26 mouse cellular contexts compared by ENCODE assay signal in genomic region chr15:80297146-80297545, GRCm38 (mm10). TPM values are rescaled to one million over a fixed set of nuclear protein-coding genes. Genes with fewer than 3 reads are reported as not detected.
DNase-seq lines count a peak whose midpoint lies in the region; ATAC-seq and TF ChIP-seq lines count a peak whose summit lies in the region.
"Had no signal": no experiment of that assay in that cellular context is flagged by ENCODE, and none has a peak within 500 bp of the region (broad histone marks: within the 10 kb centered on the region; RNA-seq: fewer than 3 reads in every experiment).

No protein-coding gene starts in this region.

- H3K4me3 ChIP-seq in hindbrain, postnatal 0 days (ENCODE audit: low read length): no peak overlapping the region
- no peak overlapping the region for H3K4me3 ChIP-seq in hindbrain, embryonic 13.5 days
- no peak overlapping the region for H3K4me3 ChIP-seq in lung, embryonic 14.5 days (ENCODE audit: low read depth, low read length)
- H3K4me3 ChIP-seq: erythroblast, embryonic 14.5 days; hindbrain, embryonic 10.5 days; neural tube, embryonic 12.5 days had no signal

- no peaks in the 10 kb centered on the region for H3K27me3 ChIP-seq in hindbrain, postnatal 0 days (ENCODE audit: insufficient read depth, low read length)
- H3K27me3 ChIP-seq in hindbrain, embryonic 13.5 days: 0 out of 2 replicates have a peak, but pooled peaks cover 17% of the 10 kb centered on the region
- H3K27me3 ChIP-seq in lung, embryonic 14.5 days (ENCODE audit: insufficient read depth, low read length): no peaks in the 10 kb centered on the region
- H3K27me3 ChIP-seq: neural tube, embryonic 12.5 days; Patski had no signal

- no peaks in the 10 kb centered on the region for H3K4me1 ChIP-seq in hindbrain, postnatal 0 days (ENCODE audit: insufficient read depth, low read length)
- H3K4me1 ChIP-seq in hindbrain, embryonic 13.5 days (replicated peaks): no peaks in the 10 kb centered on the region
- H3K4me1 ChIP-seq in lung, embryonic 14.5 days (ENCODE audit: insufficient read depth): no peaks in the 10 kb centered on the region
- H3K4me1 ChIP-seq: hindbrain, embryonic 10.5 days; neural tube, embryonic 12.5 days had no signal

- no peaks in the 10 kb centered on the region for H3K36me3 ChIP-seq in hindbrain, postnatal 0 days (ENCODE audit: insufficient read depth, low read length)
- H3K36me3 ChIP-seq in hindbrain, embryonic 13.5 days: no peaks in the 10 kb centered on the region
- no peaks in the 10 kb centered on the region for H3K36me3 ChIP-seq in lung, embryonic 14.5 days (ENCODE audit: insufficient read depth)
- H3K36me3 ChIP-seq: hindbrain, embryonic 10.5 days; neural tube, embryonic 12.5 days had no signal

- H3K27ac ChIP-seq in hindbrain, postnatal 0 days: no peak overlapping the region
- H3K27ac ChIP-seq in hindbrain, embryonic 13.5 days: no peak overlapping the region
- no peak overlapping the region for H3K27ac ChIP-seq in lung, embryonic 14.5 days (ENCODE audit: low read depth)
- H3K27ac ChIP-seq: hindbrain, embryonic 10.5 days; neural tube, embryonic 12.5 days had no signal

- no peaks in the 10 kb centered on the region for H3K9me3 ChIP-seq in hindbrain, postnatal 0 days (ENCODE audit: low read length)
- H3K9me3 ChIP-seq in hindbrain, embryonic 13.5 days: no peaks in the 10 kb centered on the region; the same call in 1 of the 2 replicates
- H3K9me3 ChIP-seq in lung, embryonic 14.5 days (ENCODE audit: low read depth, low read length): peaks cover 5% of the 10 kb centered on the region; the same call in 1 of the 2 replicates
- H3K9me3 ChIP-seq: hindbrain, embryonic 10.5 days; neural tube, embryonic 12.5 days had no signal

- ATAC-seq in hindbrain, postnatal 0 days: no peak
- no peak for ATAC-seq in hindbrain, embryonic 13.5 days (ENCODE audit: low FRiP score)
- ATAC-seq in lung, embryonic 14.5 days (ENCODE audit: insufficient read depth): no peak
- ATAC-seq in megakaryocyte-erythroid progenitor cell, adult 5-6 weeks (replicated peaks; ENCODE audit: low FRiP score, low TSS enrichment, poor library complexity, severe bottlenecking): no peak
- ATAC-seq: forebrain, embryonic 14.5 days; Patski had no signal

- no peak overlapping the region for H3K9ac ChIP-seq in hindbrain, postnatal 0 days (replicated peaks; ENCODE audit: low read length)
- no peak overlapping the region for H3K9ac ChIP-seq in hindbrain, embryonic 13.5 days
- H3K9ac ChIP-seq in lung, embryonic 14.5 days: no peak overlapping the region
- H3K9ac ChIP-seq: neural tube, embryonic 12.5 days had no signal

- no peak overlapping the region for H3K4me2 ChIP-seq in hindbrain, postnatal 0 days (ENCODE audit: low read depth, low read length)
- H3K4me2 ChIP-seq in hindbrain, embryonic 13.5 days: no peak overlapping the region
- H3K4me2 ChIP-seq in lung, embryonic 14.5 days: no peak overlapping the region
- H3K4me2 ChIP-seq: neural tube, embryonic 12.5 days had no signal

- WGBS in hindbrain, postnatal 0 days: 100% methylated on average over 1 of the region's 1 CpGs
- WGBS in hindbrain, embryonic 13.5 days: 100% methylated on average over 1 of the region's 1 CpGs
- 97% methylated on average over 1 of the region's 1 CpGs for WGBS in lung, embryonic 14.5 days

- DNase-seq in hindbrain, postnatal 0 days (ENCODE audit: low spot score): no peak
- DNase-seq in lung, embryonic 14.5 days: no peak
- no peak for DNase-seq in lung, postnatal 4 days
- DNase-seq in ES-CJ7 (ENCODE audit: low read depth, low spot score): peak; percentile 29
- DNase-seq in induced T-regulatory cell, adult 2 months (ENCODE audit: low read depth): peak; percentile 43
- no peak for DNase-seq in adrenal gland, postnatal 10 days
- DNase-seq: cerebellum, adult 11 months; gastrocnemius, postnatal 10 days; heart, adult 18-20 months; kidney, postnatal 14 days; layer of hippocampus, adult 9-11 months; lung, adult 2 months; spleen, adult 18-20 months; thymus, postnatal 25 days had no signal

- peak; percentile 43 for TF ChIP-seq CTCF in hindbrain, postnatal 0 days (IDR thresholded peaks at IDR 0.05; ENCODE audit: low read depth)
- TF ChIP-seq CTCF in lung, embryonic 14.5 days (IDR thresholded peaks at IDR 0.05; ENCODE audit: low read depth): peak; percentile 46

RNA-seq across cellular contexts. Expression of gene Cacna1i, which starts 10.1 kb away (rescaled TPM):
- total RNA-seq in hindbrain, postnatal 0 days (2014; rRNA removed): 10.8 and 14.0 TPM in 2 replicates
- polyA plus RNA-seq in hindbrain, postnatal 0 days (2015; fragmentation: Nextera tagmentation; extraction: Ambion mirVana): 0.47 and 0.50 TPM in 2 replicates
- polyA plus RNA-seq in hindbrain, embryonic 13.5 days (2015; fragmentation: Nextera tagmentation; extraction: Ambion mirVana): 0.34 and 0.39 TPM in 2 replicates
- not detected in 2 replicates for polyA plus RNA-seq in lung, embryonic 14.5 days (2014; fragmentation: Nextera tagmentation; extraction: Ambion mirVana)
- 1 to 10 TPM in 1 of 2 experiments, under 1 TPM in 1; 0.27 to 1.1 TPM for total RNA-seq in adrenal gland, postnatal 10 days (2021)
- total RNA-seq in megakaryocyte-erythroid progenitor cell, adult 5-6 weeks (2014; fragmentation: Nextera tagmentation): not detected in 2 replicates
- not detected in 2 replicates for total RNA-seq in megakaryocyte-erythroid progenitor cell, adult 5-6 weeks (2017)
- total RNA-seq: megakaryocyte, adult 5-6 weeks had no signal
- polyA plus RNA-seq: embryonic facial prominence, embryonic 11.5 days; erythroblast, embryonic 14.5 days; heart, embryonic 16.5 days; intestine, embryonic 14.5 days; stomach, embryonic 16.5 days had no signal

RNA-seq across cellular contexts. Expression of gene Rps19bp1, which starts 33.0 kb away (rescaled TPM):
- total RNA-seq in hindbrain, postnatal 0 days (2014; rRNA removed): 29.0 and 51.6 TPM in 2 replicates
- 78.4 and 81.3 TPM in 2 replicates for polyA plus RNA-seq in hindbrain, postnatal 0 days (2015; fragmentation: Nextera tagmentation; extraction: Ambion mirVana)
- 74.7 and 75.9 TPM in 2 replicates for polyA plus RNA-seq in hindbrain, embryonic 13.5 days (2015; fragmentation: Nextera tagmentation; extraction: Ambion mirVana)
- 56.4 and 61.0 TPM in 2 replicates for polyA plus RNA-seq in lung, embryonic 14.5 days (2014; fragmentation: Nextera tagmentation; extraction: Ambion mirVana)
- 10 to 100 TPM; 33.0 to 37.6 TPM for total RNA-seq in adrenal gland, postnatal 10 days (2021)
- total RNA-seq in megakaryocyte-erythroid progenitor cell, adult 5-6 weeks (2014; fragmentation: Nextera tagmentation): 51.6 and 54.4 TPM in 2 replicates
- 28.7 and 36.3 TPM in 2 replicates for total RNA-seq in megakaryocyte-erythroid progenitor cell, adult 5-6 weeks (2017)

RNA-seq across cellular contexts. Expression of gene Atf4, which starts 42.2 kb away (rescaled TPM):
- 140 and 157 TPM in 2 replicates for total RNA-seq in hindbrain, postnatal 0 days (2014; rRNA removed)
- polyA plus RNA-seq in hindbrain, postnatal 0 days (2015; fragmentation: Nextera tagmentation; extraction: Ambion mirVana): 104 and 109 TPM in 2 replicates
- polyA plus RNA-seq in hindbrain, embryonic 13.5 days (2015; fragmentation: Nextera tagmentation; extraction: Ambion mirVana): 115 and 118 TPM in 2 replicates
- polyA plus RNA-seq in lung, embryonic 14.5 days (2014; fragmentation: Nextera tagmentation; extraction: Ambion mirVana): 115 and 136 TPM in 2 replicates
- 100 to 1,000 TPM; 121 to 199 TPM for total RNA-seq in adrenal gland, postnatal 10 days (2021)
- total RNA-seq in megakaryocyte-erythroid progenitor cell, adult 5-6 weeks (2014; fragmentation: Nextera tagmentation): 145 and 192 TPM in 2 replicates
- 292 and 318 TPM in 2 replicates for total RNA-seq in megakaryocyte-erythroid progenitor cell, adult 5-6 weeks (2017)

Comparison
In these comparisons a context has a peak if more than half of its experiments do, and no peak if none do; other contexts are left out.
1. DNase-seq: peak in ES-CJ7 (single experiment) and induced T-regulatory cell, adult 2 months (single experiment); none in hindbrain, postnatal 0 days (single experiment), lung, embryonic 14.5 days (single experiment), lung, postnatal 4 days (0 of 2) and adrenal gland, postnatal 10 days (single experiment).